Mouse (Mus musculus) CD4-positive helper T cell, adult 2 months (primary cell): ENCODE data around the gene Nubpl.
"Not testable (repeated sequence)": the region's sequence is repeated elsewhere in the genome, so short reads cannot be mapped to it uniquely, and the experiment has no call there.

Source experiments
- DNase-seq: peaks from one replicate; pipeline ENCODE4 v3.0.0-alpha.2; 2012; ENCODE audit warnings: low read depth, missing footprints, low spot score

Gene Nubpl

GRCm38 (mm10) chr12:52097650-52098070, at the start of gene Nubpl:
TSS of gene Nubpl (plus strand) at chr12:52097737.
- peak; percentile 94 for DNase-seq

GRCm38 (mm10) chr12:52049324-52049723, 48.2 kb upstream of the Nubpl start:
- DNase-seq, result no peak

- DNase-seq, result not testable (repeated sequence)
Observed at GRCm38 (mm10) chr12:52079296-52079695, 18.2 kb upstream of the Nubpl start.

GRCm38 (mm10) chr12:52097049-52097649, 388 bp upstream of the Nubpl start:
- DNase-seq, result peak; percentile 14

GRCm38 (mm10) chr12:52120276-52120675, 22.7 kb downstream of the Nubpl start:
- DNase-seq, result no peak

GRCm38 (mm10) chr12:52126407-52126806, 28.9 kb downstream of the Nubpl start:
- no peak for DNase-seq

- DNase-seq, result no peak
Observed at GRCm38 (mm10) chr12:52129072-52129471, 31.5 kb downstream of the Nubpl start.

GRCm38 (mm10) chr12:52132256-52132655, 34.7 kb downstream of the Nubpl start:
- no peak for DNase-seq

- no peak for DNase-seq
Observed at GRCm38 (mm10) chr12:52138296-52138695, 40.8 kb downstream of the Nubpl start.

- DNase-seq, result no peak
Observed at GRCm38 (mm10) chr12:52146639-52147038, 49.1 kb downstream of the Nubpl start.

- no peak for DNase-seq
Observed at GRCm38 (mm10) chr12:52149448-52149847, 51.9 kb downstream of the Nubpl start.

- DNase-seq, result no peak
Observed at GRCm38 (mm10) chr12:52152071-52152470, 54.5 kb downstream of the Nubpl start.

GRCm38 (mm10) chr12:52154906-52155305, 57.4 kb downstream of the Nubpl start:
- DNase-seq, result no peak

- no peak for DNase-seq
Observed at GRCm38 (mm10) chr12:52164414-52164813, 66.9 kb downstream of the Nubpl start.

GRCm38 (mm10) chr12:52186205-52186793, 88.8 kb downstream of the Nubpl start:
- no peak for DNase-seq

GRCm38 (mm10) chr12:52186963-52187590, 89.5 kb downstream of the Nubpl start:
- DNase-seq, result no peak

- no peak for DNase-seq
Observed at GRCm38 (mm10) chr12:52198471-52198870, 100.9 kb downstream of the Nubpl start.

GRCm38 (mm10) chr12:52209121-52209610, 111.6 kb downstream of the Nubpl start:
- DNase-seq, result no peak

GRCm38 (mm10) chr12:52211144-52211543, 113.6 kb downstream of the Nubpl start:
- no peak for DNase-seq

- DNase-seq, result no peak
Observed at GRCm38 (mm10) chr12:52214837-52215236, 117.3 kb downstream of the Nubpl start.

GRCm38 (mm10) chr12:52224954-52225353, 127.4 kb downstream of the Nubpl start:
- no peak for DNase-seq

- DNase-seq, result no peak
Observed at GRCm38 (mm10) chr12:52228746-52229145, 131.2 kb downstream of the Nubpl start.

- not testable (repeated sequence) for DNase-seq
Observed at GRCm38 (mm10) chr12:52231929-52232328, 134.4 kb downstream of the Nubpl start.
